Comparison of ENCODE assay signal across 20 mouse cellular contexts in genomic region chr11:23047252-23047651, GRCm38 (mm10). TPM values are rescaled to one million over a fixed set of nuclear protein-coding genes. Genes with fewer than 3 reads are reported as not detected.
A peak's percentile ranks its signal among the peaks of the same experiment; 100 is the strongest.
DNase-seq lines count a peak whose midpoint lies in the region; ATAC-seq and TF ChIP-seq lines count a peak whose summit lies in the region.
"Had no signal": no experiment of that assay in that cellular context is flagged by ENCODE, and none has a peak within 500 bp of the region (broad histone marks: within the 10 kb centered on the region; RNA-seq: fewer than 3 reads in every experiment).

No protein-coding gene starts in this region.

- no peak for DNase-seq in embryonic facial prominence, embryonic 10.5 days (ENCODE audit: low spot score)
- DNase-seq in limb, embryonic 10.5 days (ENCODE audit: low spot score): no peak
- DNase-seq in lung, adult 2 months: no peak
- no peak for DNase-seq in left cerebral cortex, postnatal 36 days (ENCODE audit: low spot score in 2 of 2)
- DNase-seq: adrenal gland, adult 8-10 months; adrenal gland, postnatal 36 days; cerebellum, adult 2 months; cerebellum, postnatal 14 days; gastrocnemius, postnatal 14 days; heart, postnatal 4 days had no signal

- TF ChIP-seq CTCF in lung, adult 2 months (IDR thresholded peaks at IDR 0.05; ENCODE audit: insufficient read depth, low read length): no peak

- peaks cover 9% of the 10 kb centered on the region for H3K4me1 ChIP-seq in embryonic facial prominence, embryonic 15.5 days
- H3K4me1 ChIP-seq in embryonic facial prominence, embryonic 10.5 days: peaks cover 18% of the 10 kb centered on the region
- peaks cover 11% of the 10 kb centered on the region; the same call in 1 of the 2 replicates for H3K4me1 ChIP-seq in limb, embryonic 13.5 days
- H3K4me1 ChIP-seq in limb, embryonic 10.5 days: peaks cover 12% of the 10 kb centered on the region
- peaks cover 5% of the 10 kb centered on the region for H3K4me1 ChIP-seq in intestine, embryonic 15.5 days (replicated peaks)
- H3K4me1 ChIP-seq in lung, adult 2 months (ENCODE audit: control insufficient read depth, insufficient read depth, low read length): no peaks in the 10 kb centered on the region

- intact Hi-C loops in left cerebral cortex, postnatal 36 days (cut with DNase I): no loop called here

- no peaks in the 10 kb centered on the region for H3K9me3 ChIP-seq in embryonic facial prominence, embryonic 15.5 days (replicated peaks)
- no peaks in the 10 kb centered on the region for H3K9me3 ChIP-seq in embryonic facial prominence, embryonic 10.5 days
- peaks cover 4% of the 10 kb centered on the region; the same call in 1 of the 2 replicates for H3K9me3 ChIP-seq in limb, embryonic 13.5 days
- H3K9me3 ChIP-seq in limb, embryonic 10.5 days (replicated peaks): no peaks in the 10 kb centered on the region
- no peaks in the 10 kb centered on the region for H3K9me3 ChIP-seq in intestine, embryonic 15.5 days
- H3K9me3 ChIP-seq: embryonic facial prominence, embryonic 12.5 days; forebrain, embryonic 12.5 days; G1E; hindbrain, embryonic 13.5 days had no signal

- TF ChIP-seq POLR2A in lung, adult 2 months (IDR thresholded peaks at IDR 0.05; ENCODE audit: borderline replicate concordance, extremely low read depth, low read depth, low read length): no peak

- no peak overlapping the region for H3K27ac ChIP-seq in embryonic facial prominence, embryonic 15.5 days (replicated peaks)
- H3K27ac ChIP-seq in embryonic facial prominence, embryonic 10.5 days (replicated peaks): no peak overlapping the region
- H3K27ac ChIP-seq in limb, embryonic 13.5 days: no peak overlapping the region
- H3K27ac ChIP-seq in limb, embryonic 10.5 days: no peak overlapping the region
- no peak overlapping the region for H3K27ac ChIP-seq in intestine, embryonic 15.5 days
- H3K27ac ChIP-seq: embryonic facial prominence, embryonic 12.5 days; forebrain, embryonic 12.5 days; heart, embryonic 13.5 days; hindbrain, embryonic 13.5 days; hindbrain, postnatal 0 days had no signal

- WGBS in embryonic facial prominence, embryonic 15.5 days: 50% methylated on average over 5 of the region's 5 CpGs
- WGBS in embryonic facial prominence, embryonic 10.5 days: 71% methylated on average over 5 of the region's 5 CpGs
- 37% methylated on average over 5 of the region's 5 CpGs for WGBS in limb, embryonic 13.5 days
- 54% methylated on average over 5 of the region's 5 CpGs for WGBS in limb, embryonic 10.5 days
- 42% methylated on average over 5 of the region's 5 CpGs for WGBS in intestine, embryonic 15.5 days
- WGBS in lung, adult 2 months: 46% methylated on average over 5 of the region's 5 CpGs

- 0 out of 2 replicates have a peak overlapping the region, but pooled peaks have one; percentile 15 for H3K4me2 ChIP-seq in embryonic facial prominence, embryonic 15.5 days (replicated peaks)
- peak overlapping the region; percentile 48; the same call in 1 of the 2 replicates for H3K4me2 ChIP-seq in limb, embryonic 13.5 days (replicated peaks)
- peak overlapping the region; percentile 42; the same call in 1 of the 2 replicates for H3K4me2 ChIP-seq in intestine, embryonic 15.5 days (replicated peaks)

- H3K4me3 ChIP-seq in embryonic facial prominence, embryonic 15.5 days (replicated peaks): no peak overlapping the region
- no peak overlapping the region for H3K4me3 ChIP-seq in embryonic facial prominence, embryonic 10.5 days
- no peak overlapping the region for H3K4me3 ChIP-seq in limb, embryonic 13.5 days
- no peak overlapping the region for H3K4me3 ChIP-seq in limb, embryonic 10.5 days
- no peak overlapping the region for H3K4me3 ChIP-seq in intestine, embryonic 15.5 days (replicated peaks)
- H3K4me3 ChIP-seq in lung, adult 2 months (replicated peaks; ENCODE audit: extremely low read depth, low read depth, low read length): no peak overlapping the region
- H3K4me3 ChIP-seq: forebrain, embryonic 12.5 days had no signal

- H3K9ac ChIP-seq in embryonic facial prominence, embryonic 15.5 days: no peak overlapping the region
- H3K9ac ChIP-seq in limb, embryonic 13.5 days: no peak overlapping the region
- no peak overlapping the region for H3K9ac ChIP-seq in intestine, embryonic 15.5 days
- H3K9ac ChIP-seq: embryonic facial prominence, embryonic 12.5 days; forebrain, embryonic 12.5 days; heart, embryonic 13.5 days; hindbrain, embryonic 13.5 days had no signal

- ATAC-seq in embryonic facial prominence, embryonic 15.5 days (ENCODE audit: insufficient number of reproducible peaks, low FRiP score, low TSS enrichment, low read depth): no peak
- ATAC-seq in limb, embryonic 13.5 days (ENCODE audit: low FRiP score, low read depth): no peak
- peak; percentile 78 for ATAC-seq in intestine, embryonic 15.5 days
- ATAC-seq: forebrain, embryonic 16.5 days had no signal

- no peaks in the 10 kb centered on the region for H3K27me3 ChIP-seq in embryonic facial prominence, embryonic 15.5 days
- no peaks in the 10 kb centered on the region for H3K27me3 ChIP-seq in embryonic facial prominence, embryonic 10.5 days (replicated peaks; ENCODE audit: low read depth, poor library complexity, severe bottlenecking)
- 0 out of 2 replicates have a peak, but pooled peaks cover 3% of the 10 kb centered on the region for H3K27me3 ChIP-seq in limb, embryonic 13.5 days
- peaks cover 7% of the 10 kb centered on the region; the same call in 1 of the 2 replicates for H3K27me3 ChIP-seq in limb, embryonic 10.5 days (ENCODE audit: low read depth, poor library complexity, severe bottlenecking)
- no peaks in the 10 kb centered on the region for H3K27me3 ChIP-seq in intestine, embryonic 15.5 days (replicated peaks)
- H3K27me3 ChIP-seq: embryonic facial prominence, embryonic 12.5 days; forebrain, embryonic 12.5 days had no signal

- H3K36me3 ChIP-seq in embryonic facial prominence, embryonic 15.5 days: no peaks in the 10 kb centered on the region
- H3K36me3 ChIP-seq in embryonic facial prominence, embryonic 10.5 days (replicated peaks): no peaks in the 10 kb centered on the region
- no peaks in the 10 kb centered on the region for H3K36me3 ChIP-seq in limb, embryonic 13.5 days
- H3K36me3 ChIP-seq in limb, embryonic 10.5 days: no peaks in the 10 kb centered on the region
- no peaks in the 10 kb centered on the region for H3K36me3 ChIP-seq in intestine, embryonic 15.5 days
- H3K36me3 ChIP-seq: embryonic facial prominence, embryonic 12.5 days; forebrain, embryonic 12.5 days; G1E; heart, embryonic 13.5 days; hindbrain, embryonic 13.5 days had no signal

RNA-seq across cellular contexts. Expression of gene Fam161a, which starts 39.9 kb away (rescaled TPM):
- polyA plus RNA-seq in embryonic facial prominence, embryonic 15.5 days (2015; fragmentation: Nextera tagmentation; extraction: Ambion mirVana): 10.2 and 16.3 TPM in 2 replicates
- 2.8 and 2.9 TPM in 2 replicates for polyA plus RNA-seq in embryonic facial prominence, embryonic 10.5 days (2016; fragmentation: Nextera tagmentation; extraction: Ambion mirVana)
- 2.6 and 4.0 TPM in 2 replicates for polyA plus RNA-seq in limb, embryonic 13.5 days (2015; fragmentation: Nextera tagmentation; extraction: Ambion mirVana)
- polyA plus RNA-seq in limb, embryonic 10.5 days (2016; fragmentation: Nextera tagmentation; extraction: Ambion mirVana): 0.78 and 1.6 TPM in 2 replicates
- polyA plus RNA-seq in intestine, embryonic 15.5 days (2015; fragmentation: Nextera tagmentation; extraction: Ambion mirVana): 1.5 and 1.8 TPM in 2 replicates
- polyA plus RNA-seq in lung, adult 2 months (2012; rRNA removed): 3.2 and 6.3 TPM in 2 replicates
- total RNA-seq in left cerebral cortex, postnatal 36 days (2021): 1 to 10 TPM; 2.6 to 4.4 TPM

RNA-seq across cellular contexts. Expression of gene Cct4, which starts 56.9 kb away (rescaled TPM):
- polyA plus RNA-seq in embryonic facial prominence, embryonic 15.5 days (2015; fragmentation: Nextera tagmentation; extraction: Ambion mirVana): 233 and 242 TPM in 2 replicates
- 422 and 440 TPM in 2 replicates for polyA plus RNA-seq in embryonic facial prominence, embryonic 10.5 days (2016; fragmentation: Nextera tagmentation; extraction: Ambion mirVana)
- polyA plus RNA-seq in limb, embryonic 13.5 days (2015; fragmentation: Nextera tagmentation; extraction: Ambion mirVana): 290 and 295 TPM in 2 replicates
- 402 and 453 TPM in 2 replicates for polyA plus RNA-seq in limb, embryonic 10.5 days (2016; fragmentation: Nextera tagmentation; extraction: Ambion mirVana)
- 256 and 268 TPM in 2 replicates for polyA plus RNA-seq in intestine, embryonic 15.5 days (2015; fragmentation: Nextera tagmentation; extraction: Ambion mirVana)
- 123 and 181 TPM in 2 replicates for polyA plus RNA-seq in lung, adult 2 months (2012; rRNA removed)
- 100 to 1,000 TPM in 1 of 2 experiments, 10 to 100 TPM in 1; 99.1 to 110 TPM for total RNA-seq in left cerebral cortex, postnatal 36 days (2021)
